12 mouse cellular contexts compared by ENCODE assay signal in the genomic region with DNA sequence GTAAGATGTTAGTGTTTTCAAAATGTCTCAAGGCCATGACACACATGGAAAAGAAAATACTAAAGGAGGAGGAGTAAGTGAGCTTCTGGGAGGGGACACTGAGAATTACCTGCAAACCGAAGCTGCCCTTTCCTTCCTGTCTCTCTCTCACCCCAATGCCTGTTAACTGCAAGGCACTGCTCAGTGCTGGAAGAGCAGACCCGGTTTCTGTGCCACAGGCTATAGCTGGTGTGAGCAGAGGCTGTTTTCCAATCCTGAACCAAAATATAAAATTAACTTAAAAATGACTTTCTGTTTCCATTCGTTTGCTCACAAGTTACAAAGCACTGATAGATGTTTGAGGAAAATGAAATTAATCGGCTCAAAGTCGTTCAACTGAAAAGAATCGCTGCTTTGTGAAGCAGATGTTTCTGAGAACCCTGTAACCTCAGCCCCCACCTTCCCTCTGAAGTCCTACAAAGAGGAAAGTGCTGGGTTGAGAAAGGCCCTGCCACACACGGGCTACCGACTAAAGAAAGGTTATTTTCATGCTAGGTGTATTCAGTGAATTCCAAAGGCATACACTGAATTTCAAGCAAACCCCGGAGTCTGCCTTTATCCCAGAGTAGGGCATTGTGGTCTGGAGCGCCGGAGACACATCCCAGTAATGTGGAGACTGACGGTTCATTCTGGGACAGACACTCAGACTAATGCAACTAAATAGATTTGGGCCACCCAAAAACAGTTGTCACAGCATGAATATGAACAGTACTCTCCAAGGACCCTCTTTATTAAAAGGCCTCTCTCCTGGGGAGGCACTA.
DNase-seq lines count a peak whose midpoint lies in the region; ATAC-seq and TF ChIP-seq lines count a peak whose summit lies in the region.
"Had no signal": no experiment of that assay in that cellular context is flagged by ENCODE, and none has a peak within 500 bp of the region (broad histone marks: within the 10 kb centered on the region; RNA-seq: fewer than 3 reads in every experiment).

No protein-coding gene starts in this region.

- no peaks in the 10 kb centered on the region for H3K9me3 ChIP-seq in midbrain, postnatal 0 days (ENCODE audit: low read length)
- H3K9me3 ChIP-seq in hindbrain, embryonic 12.5 days (replicated peaks), result no peaks in the 10 kb centered on the region
- H3K9me3 ChIP-seq in hindbrain, embryonic 16.5 days (ENCODE audit: control insufficient read depth, low read length), result no peaks in the 10 kb centered on the region

- no peak for TF ChIP-seq CTCF in midbrain, postnatal 0 days (IDR thresholded peaks at IDR 0.05)

- 0 out of 2 replicates have a peak, but pooled peaks have one; percentile 18 for ATAC-seq in common myeloid progenitor, adult 5-6 weeks (replicated peaks; ENCODE audit: low read depth, poor library complexity, severe bottlenecking)
- ATAC-seq in inflammation-experienced regulatory T-cells, adult 6 months, result peak; percentile 68
- 0 out of 2 replicates have a peak, but pooled peaks have one; percentile 13 for ATAC-seq in midbrain, postnatal 0 days (ENCODE audit: low FRiP score)
- no peak for ATAC-seq in hindbrain, embryonic 12.5 days (ENCODE audit: low FRiP score)
- no peak for ATAC-seq in erythroblast, adult 5-6 weeks (replicated peaks; ENCODE audit: low FRiP score, poor library complexity, severe bottlenecking)
- no peak for ATAC-seq in hindbrain, embryonic 16.5 days

- WGBS in midbrain, postnatal 0 days, result 25% methylated on average over 12 of the region's 12 CpGs
- WGBS in hindbrain, embryonic 12.5 days, result 29% methylated on average over 12 of the region's 12 CpGs
- WGBS in hindbrain, embryonic 16.5 days, result 27% methylated on average over 12 of the region's 12 CpGs

- H3K27ac ChIP-seq in midbrain, postnatal 0 days (ENCODE audit: low read depth, low read length), result no peak overlapping the region
- no peak overlapping the region for H3K27ac ChIP-seq in hindbrain, embryonic 12.5 days
- no peak overlapping the region for H3K27ac ChIP-seq in hindbrain, embryonic 16.5 days (ENCODE audit: low read depth, low read length)
- H3K27ac ChIP-seq: hindbrain, embryonic 14.5 days; kidney, postnatal 0 days had no signal

- no peaks in the 10 kb centered on the region for H3K27me3 ChIP-seq in midbrain, postnatal 0 days (ENCODE audit: insufficient read depth, low read length)
- no peaks in the 10 kb centered on the region for H3K27me3 ChIP-seq in hindbrain, embryonic 12.5 days
- H3K27me3 ChIP-seq in hindbrain, embryonic 16.5 days (replicated peaks; ENCODE audit: control insufficient read depth, insufficient read depth, low read length), result no peaks in the 10 kb centered on the region

- H3K36me3 ChIP-seq in midbrain, postnatal 0 days (ENCODE audit: insufficient read depth, low read length), result no peaks in the 10 kb centered on the region
- no peaks in the 10 kb centered on the region for H3K36me3 ChIP-seq in hindbrain, embryonic 12.5 days
- no peaks in the 10 kb centered on the region for H3K36me3 ChIP-seq in hindbrain, embryonic 16.5 days (ENCODE audit: control insufficient read depth, insufficient read depth, low read length)

- DNase-seq in A20 (ENCODE audit: low read depth, low spot score), result peak; percentile 30
- DNase-seq in midbrain, postnatal 0 days (ENCODE audit: low spot score), result no peak
- DNase-seq in ovary, postnatal 10 days (ENCODE audit: low spot score), result no peak
- DNase-seq: cerebellum, adult 9-10 months; spleen, adult 18-20 months had no signal

- H3K9ac ChIP-seq in midbrain, postnatal 0 days (replicated peaks; ENCODE audit: low read length, poor library complexity, severe bottlenecking), result no peak overlapping the region
- H3K9ac ChIP-seq in hindbrain, embryonic 12.5 days, result no peak overlapping the region
- no peak overlapping the region for H3K9ac ChIP-seq in hindbrain, embryonic 16.5 days (ENCODE audit: low read depth, low read length)
- H3K9ac ChIP-seq: hindbrain, embryonic 14.5 days had no signal

- no peak overlapping the region for H3K4me3 ChIP-seq in midbrain, postnatal 0 days (ENCODE audit: low read depth, low read length)
- H3K4me3 ChIP-seq in hindbrain, embryonic 12.5 days, result no peak overlapping the region
- H3K4me3 ChIP-seq in hindbrain, embryonic 16.5 days (ENCODE audit: low read length), result no peak overlapping the region

- no peak overlapping the region for H3K4me2 ChIP-seq in midbrain, postnatal 0 days (ENCODE audit: low read depth, low read length, poor library complexity, severe bottlenecking)
- H3K4me2 ChIP-seq in hindbrain, embryonic 12.5 days (replicated peaks), result no peak overlapping the region
- no peak overlapping the region; the same call in 1 of the 2 replicates for H3K4me2 ChIP-seq in hindbrain, embryonic 16.5 days (ENCODE audit: low read length)
- H3K4me2 ChIP-seq: hindbrain, embryonic 14.5 days had no signal

- H3K4me1 ChIP-seq in midbrain, postnatal 0 days (ENCODE audit: insufficient read depth, low read length), result no peaks in the 10 kb centered on the region
- H3K4me1 ChIP-seq in hindbrain, embryonic 12.5 days, result peaks cover 4% of the 10 kb centered on the region
- no peaks in the 10 kb centered on the region for H3K4me1 ChIP-seq in hindbrain, embryonic 16.5 days (ENCODE audit: control insufficient read depth, insufficient read depth, low read depth, low read length)

Comparison
In these comparisons a context has a peak if more than half of its experiments do, and no peak if none do; other contexts are left out.
1. ATAC-seq: peak in common myeloid progenitor, adult 5-6 weeks (single experiment), inflammation-experienced regulatory T-cells, adult 6 months (single experiment) and midbrain, postnatal 0 days (single experiment); none in hindbrain, embryonic 12.5 days (single experiment), erythroblast, adult 5-6 weeks (single experiment) and hindbrain, embryonic 16.5 days (single experiment).